Mouse (Mus musculus) ovary, adult 18-20 months (tissue): ENCODE data around the gene Vps13a.

Experiments
- DNase-seq: peaks from one replicate; pipeline ENCODE4 v3.0.0; 2022; ENCODE audit warnings: low spot score, mixed read lengths

Gene Vps13a

DNA sequence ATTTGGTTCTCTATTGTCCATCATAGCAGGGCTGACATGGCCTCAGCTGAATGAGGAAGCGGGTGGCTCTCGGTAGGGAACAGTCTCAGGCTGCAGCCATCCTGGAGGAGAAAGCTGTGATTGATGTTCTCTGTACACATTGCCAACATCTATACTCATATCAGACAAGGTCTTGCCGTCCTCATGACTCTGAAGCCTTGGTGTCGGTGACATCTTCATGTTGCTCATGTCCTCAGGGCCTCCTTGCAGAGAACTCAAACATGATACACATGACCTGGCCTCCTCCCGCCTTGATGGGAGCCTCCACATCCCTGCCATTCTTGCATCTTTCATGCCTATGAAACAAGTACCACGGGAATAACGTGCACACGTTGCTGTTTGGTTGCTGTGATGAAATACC, 200.2 kb downstream of the Vps13a start:
- no peak for DNase-seq

DNA sequence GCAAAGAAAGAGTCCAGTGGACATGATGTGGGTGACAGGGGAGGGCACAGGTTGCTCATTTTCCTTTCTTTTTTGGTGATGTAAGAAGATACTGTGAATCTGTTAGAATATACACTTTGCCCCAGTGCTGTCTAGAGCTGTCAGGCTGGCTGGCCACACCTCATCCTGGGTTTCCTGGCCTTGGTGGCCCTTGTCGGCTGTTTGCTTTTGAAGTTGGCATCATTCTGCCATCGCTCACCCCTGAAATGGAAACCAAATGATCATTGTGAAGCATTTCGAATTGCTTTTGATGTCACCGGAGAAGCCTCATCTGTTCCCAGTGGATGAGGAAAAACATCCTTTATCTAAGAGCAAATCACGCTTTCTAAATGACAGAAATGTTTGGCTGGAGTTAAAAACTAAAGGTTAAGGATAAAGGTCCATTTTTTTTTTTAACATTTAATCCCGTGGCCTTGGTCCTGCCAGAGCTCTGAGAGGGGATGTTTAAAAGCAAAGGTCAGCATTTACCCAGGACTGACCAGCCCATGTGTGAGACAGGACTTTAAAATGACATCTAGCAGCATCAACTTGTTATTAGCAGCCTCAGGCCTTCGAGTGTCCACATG, 201.0 kb downstream of the Vps13a start:
- DNase-seq, result no peak

- no peak for DNase-seq
Observed at GRCm38 (mm10) chr19:16576790-16577189, 203.9 kb downstream of the Vps13a start.
